Mouse (Mus musculus) heart, postnatal 36 days (tissue): Measurements from ENCODE around the gene Mcpt8. TPM values are rescaled to one million over a fixed set of nuclear protein-coding genes. Genes with fewer than 3 reads are reported as not detected.

Source experiments
- microRNA-seq, 2 experiments: library from miRNA; unstranded; fragments of <30 nt; microRNA quantifications; one replicate each; pipeline ENCODE4 v1.2.0; 2021; ENCODE audit warnings: borderline number of aligned reads in 2 of 2
- total RNA-seq, 2 experiments: library from RNA; stranded (reverse); gene quantifications; 2 replicates each; pipeline ENCODE4 v1.2.3; 2021

Gene Mcpt8
- total RNA-seq, 2 experiments from 2014 or later, result not detected

Small RNA genes within 50 kb of the gene (microRNA-seq; reads per million reads assigned to microRNA genes)
- 0 reads per million in 2 experiments for gene Mir6949

Other genes with a start within 250 kb of the Mcpt8 start
- gene Nynrin, start 231.3 kb downstream of the Mcpt8 start, total RNA-seq, result 10 to 100 TPM in 1 of 2 experiments, 1 to 10 TPM in 1; 9.5 to 10.5 TPM
- under 1 TPM in 1 of 2 experiments, not detected in 1; 0.19 TPM for gene Cbln3, start 200.9 kb downstream of the Mcpt8 start, total RNA-seq
- 10 to 100 TPM; 13.0 to 14.7 TPM for gene Khnyn, start 200.3 kb downstream of the Mcpt8 start, total RNA-seq
- gene Sdr39u1, start 185.0 kb downstream of the Mcpt8 start, total RNA-seq, result 100 to 1,000 TPM; 109 to 116 TPM
- gene Cma1, start 140.6 kb downstream of the Mcpt8 start, total RNA-seq, result 1 to 10 TPM; 1.5 to 1.7 TPM
- not detected for gene Cma2, start 134.3 kb downstream of the Mcpt8 start, total RNA-seq
- not detected for gene Mcpt1, start 67.3 kb downstream of the Mcpt8 start, total RNA-seq
- gene Mcpt9, start 54.8 kb downstream of the Mcpt8 start, total RNA-seq, result not detected
- gene Mcpt2, start 43.2 kb downstream of the Mcpt8 start, total RNA-seq, result not detected
- 1 to 10 TPM; 1.2 to 1.9 TPM for gene Mcpt4, start 23.0 kb downstream of the Mcpt8 start, total RNA-seq
- not detected for gene Ctsg, start 17.3 kb upstream of the Mcpt8 start, total RNA-seq
- not detected for gene Gzme, start 35.4 kb upstream of the Mcpt8 start, total RNA-seq
- not detected for gene Gzmd, start 47.3 kb upstream of the Mcpt8 start, total RNA-seq
- gene Gzmg, start 74.3 kb upstream of the Mcpt8 start, total RNA-seq, result not detected
- gene Gzmn, start 89.3 kb upstream of the Mcpt8 start, total RNA-seq, result not detected
- not detected for gene Gzmf, start 126.1 kb upstream of the Mcpt8 start, total RNA-seq
- gene Gzmc, start 149.4 kb upstream of the Mcpt8 start, total RNA-seq, result not detected
- gene Gzmb, start 177.0 kb upstream of the Mcpt8 start, total RNA-seq, result not detected